ENCODE assay signal across 8 mouse cellular contexts in genomic region chr2:157077160-157077559, GRCm38 (mm10). TPM values are rescaled to one million over a fixed set of nuclear protein-coding genes. Genes with fewer than 3 reads are reported as not detected.
DNase-seq lines count a peak whose midpoint lies in the region; ATAC-seq lines count a peak whose summit lies in the region.

No protein-coding gene starts in this region.

- H3K27ac ChIP-seq in forebrain, embryonic 14.5 days (ENCODE audit: low read depth, low read length) = no peak overlapping the region
- peak overlapping the region; percentile 98 for H3K27ac ChIP-seq in midbrain, embryonic 10.5 days (replicated peaks)

- peak overlapping the region; percentile 96 for H3K4me3 ChIP-seq in forebrain, embryonic 14.5 days (ENCODE audit: low read depth, low read length)
- peak overlapping the region; percentile 98 for H3K4me3 ChIP-seq in midbrain, embryonic 10.5 days

- intact Hi-C loops in gastrocnemius, postnatal 36 days (cut with DNase I) = no loop called here

- peak overlapping the region; percentile 89 for H3K4me2 ChIP-seq in forebrain, embryonic 14.5 days (ENCODE audit: low read length)

- no peaks in the 10 kb centered on the region for H3K27me3 ChIP-seq in forebrain, embryonic 14.5 days (replicated peaks; ENCODE audit: control insufficient read depth, insufficient read depth, low read length)
- peaks cover 19% of the 10 kb centered on the region for H3K27me3 ChIP-seq in midbrain, embryonic 10.5 days (ENCODE audit: low read depth, poor library complexity, severe bottlenecking)

- peaks cover 15% of the 10 kb centered on the region; the same call in 1 of the 2 replicates for H3K36me3 ChIP-seq in forebrain, embryonic 14.5 days (ENCODE audit: control insufficient read depth, insufficient read depth, low read length)
- H3K36me3 ChIP-seq in midbrain, embryonic 10.5 days = peaks cover 46% of the 10 kb centered on the region

- H3K9ac ChIP-seq in forebrain, embryonic 14.5 days (ENCODE audit: low read length) = peak overlapping the region; percentile 98

- 11% methylated on average over 5 of the region's 5 CpGs for WGBS in forebrain, embryonic 14.5 days
- WGBS in midbrain, embryonic 10.5 days = 50% methylated on average over 5 of the region's 5 CpGs

- peaks cover 48% of the 10 kb centered on the region for H3K4me1 ChIP-seq in forebrain, embryonic 14.5 days (ENCODE audit: control insufficient read depth, insufficient read depth, low read length)
- H3K4me1 ChIP-seq in midbrain, embryonic 10.5 days = peaks cover 87% of the 10 kb centered on the region

- ATAC-seq in forebrain, embryonic 14.5 days = no peak

- DNase-seq in gastrocnemius, postnatal 10 days = peak; percentile 54
- DNase-seq in gastrocnemius, postnatal 36 days = no peak
- peak; percentile 79 for DNase-seq in adrenal gland, postnatal 25 days
- DNase-seq in forebrain, embryonic 14.5 days (ENCODE audit: low spot score) = peak; percentile 47
- peak; percentile 55 to 57 for DNase-seq in kidney, postnatal 25 days
- no peak for DNase-seq in midbrain, embryonic 10.5 days (ENCODE audit: low spot score)
- no peak for DNase-seq in thymus, postnatal 36 days
- no peak for DNase-seq in urinary bladder, postnatal 36 days (ENCODE audit: low spot score in 2 of 2)

- H3K9me3 ChIP-seq in forebrain, embryonic 14.5 days (replicated peaks; ENCODE audit: control insufficient read depth, low read length) = no peaks in the 10 kb centered on the region
- no peaks in the 10 kb centered on the region for H3K9me3 ChIP-seq in midbrain, embryonic 10.5 days (replicated peaks)

RNA-seq across cellular contexts. Expression of gene Soga1, which starts 1.9 kb away (rescaled TPM):
- total RNA-seq in gastrocnemius, postnatal 10 days (2021) = 10 to 100 TPM; 15.4 to 20.3 TPM
- total RNA-seq in gastrocnemius, postnatal 36 days (2021) = 1 to 10 TPM; 3.9 to 4.1 TPM
- total RNA-seq in adrenal gland, postnatal 25 days (2021) = 45.8 and 49.1 TPM in 2 replicates
- 5.9 and 8.1 TPM in 2 replicates for polyA plus RNA-seq in forebrain, embryonic 14.5 days (2014; fragmentation: Nextera tagmentation; extraction: Ambion mirVana)
- polyA plus RNA-seq in midbrain, embryonic 10.5 days (2016; fragmentation: Nextera tagmentation; extraction: Ambion mirVana) = 3.6 and 3.7 TPM in 2 replicates

RNA-seq across cellular contexts. Expression of gene Tldc2, which starts 9.7 kb away (rescaled TPM):
- not detected for total RNA-seq in gastrocnemius, postnatal 10 days (2021)
- not detected for total RNA-seq in gastrocnemius, postnatal 36 days (2021)
- total RNA-seq in adrenal gland, postnatal 25 days (2021) = not detected in 2 replicates
- polyA plus RNA-seq in forebrain, embryonic 14.5 days (2014; fragmentation: Nextera tagmentation; extraction: Ambion mirVana) = not detected in 2 replicates
- polyA plus RNA-seq in midbrain, embryonic 10.5 days (2016; fragmentation: Nextera tagmentation; extraction: Ambion mirVana) = not detected in 2 replicates

RNA-seq across cellular contexts. Expression of gene Samhd1, which starts 57.9 kb away (rescaled TPM):
- 10 to 100 TPM; 15.9 to 20.2 TPM for total RNA-seq in gastrocnemius, postnatal 10 days (2021)
- total RNA-seq in gastrocnemius, postnatal 36 days (2021) = 10 to 100 TPM; 12.9 to 13.2 TPM
- total RNA-seq in adrenal gland, postnatal 25 days (2021) = 18.0 and 26.1 TPM in 2 replicates
- polyA plus RNA-seq in forebrain, embryonic 14.5 days (2014; fragmentation: Nextera tagmentation; extraction: Ambion mirVana) = 13.6 and 15.6 TPM in 2 replicates
- 21.2 and 22.9 TPM in 2 replicates for polyA plus RNA-seq in midbrain, embryonic 10.5 days (2016; fragmentation: Nextera tagmentation; extraction: Ambion mirVana)

Comparison
In these comparisons a context has a peak if more than half of its experiments do, and no peak if none do; other contexts are left out.
1. DNase-seq: peak in gastrocnemius, postnatal 10 days (single experiment), adrenal gland, postnatal 25 days (single experiment), forebrain, embryonic 14.5 days (single experiment) and kidney, postnatal 25 days (2 of 2); none in gastrocnemius, postnatal 36 days (0 of 2), midbrain, embryonic 10.5 days (single experiment), thymus, postnatal 36 days (0 of 2) and urinary bladder, postnatal 36 days (0 of 2).